In genomic region chr8:70268799-70269565, GRCm38 (mm10) we compare ENCODE assay signal across 8 mouse cellular contexts. TPM values are rescaled to one million over a fixed set of nuclear protein-coding genes. Genes with fewer than 3 reads are reported as not detected.
DNase-seq lines count a peak whose midpoint lies in the region; ATAC-seq and TF ChIP-seq lines count a peak whose summit lies in the region.

No protein-coding gene starts in this region.

- peak; percentile 57 for TF ChIP-seq CTCF in kidney, postnatal 0 days (IDR thresholded peaks at IDR 0.05; ENCODE audit: low read depth)

- no peaks in the 10 kb centered on the region for H3K9me3 ChIP-seq in neural tube, embryonic 13.5 days
- H3K9me3 ChIP-seq in kidney, postnatal 0 days (replicated peaks; ENCODE audit: low read length) = no peaks in the 10 kb centered on the region

- DNase-seq in frontal cortex, postnatal 10 days (ENCODE audit: low spot score in 2 of 2) = no peak
- no peak for DNase-seq in neural tube, embryonic 10.5 days (ENCODE audit: extremely low spot score, low spot score)
- DNase-seq in kidney, postnatal 0 days (ENCODE audit: low spot score) = peak; percentile 47
- DNase-seq in lung, postnatal 14 days = peak; percentile 66
- peak; percentile 51 for DNase-seq in thymus, postnatal 14 days
- no peak for DNase-seq in urinary bladder, postnatal 25 days (ENCODE audit: low spot score)

- 0 out of 2 replicates have a peak overlapping the region, but pooled peaks have one; percentile 28 for H3K27ac ChIP-seq in neural tube, embryonic 13.5 days (replicated peaks)
- H3K27ac ChIP-seq in kidney, postnatal 0 days = no peak overlapping the region

- H3K4me2 ChIP-seq in neural tube, embryonic 13.5 days = no peak overlapping the region
- no peak overlapping the region for H3K4me2 ChIP-seq in kidney, postnatal 0 days (ENCODE audit: low read length)

- peaks cover 28% of the 10 kb centered on the region for H3K36me3 ChIP-seq in neural tube, embryonic 13.5 days
- H3K36me3 ChIP-seq in kidney, postnatal 0 days (ENCODE audit: insufficient read depth, low read length) = peaks cover 8% of the 10 kb centered on the region; the same call in 1 of the 2 replicates

- no peaks in the 10 kb centered on the region for H3K4me1 ChIP-seq in neural tube, embryonic 13.5 days (replicated peaks)
- no peaks in the 10 kb centered on the region for H3K4me1 ChIP-seq in kidney, postnatal 0 days (replicated peaks; ENCODE audit: insufficient read depth, low read length)

- WGBS in neural tube, embryonic 13.5 days = 60% methylated on average over 11 of the region's 11 CpGs
- 47% methylated on average over 11 of the region's 11 CpGs for WGBS in kidney, postnatal 0 days

- peak; percentile 73 for ATAC-seq in frontal cortex, adult (ENCODE audit: low TSS enrichment)
- ATAC-seq in neural tube, embryonic 13.5 days (ENCODE audit: low read depth) = no peak
- no peak for ATAC-seq in kidney, postnatal 0 days (replicated peaks; ENCODE audit: low FRiP score, low read depth)

- no peaks in the 10 kb centered on the region for H3K27me3 ChIP-seq in neural tube, embryonic 13.5 days
- no peaks in the 10 kb centered on the region for H3K27me3 ChIP-seq in kidney, postnatal 0 days (ENCODE audit: insufficient read depth, low read length)

- H3K9ac ChIP-seq in neural tube, embryonic 13.5 days = no peak overlapping the region
- H3K9ac ChIP-seq in kidney, postnatal 0 days (ENCODE audit: low read depth, low read length) = no peak overlapping the region

- no peak overlapping the region for H3K4me3 ChIP-seq in neural tube, embryonic 13.5 days
- no peak overlapping the region for H3K4me3 ChIP-seq in kidney, postnatal 0 days (replicated peaks; ENCODE audit: low read depth, low read length)

RNA-seq across cellular contexts. Expression of gene Homer3, which starts 13.6 kb away (rescaled TPM):
- 49.6 and 52.1 TPM in 2 replicates for polyA plus RNA-seq in neural tube, embryonic 13.5 days (2015; fragmentation: Nextera tagmentation; extraction: Ambion mirVana)
- 48.9 and 50.0 TPM in 2 replicates for polyA plus RNA-seq in kidney, postnatal 0 days (2015; fragmentation: Nextera tagmentation; extraction: Ambion mirVana)

RNA-seq across cellular contexts. Expression of gene Ddx49, which starts 33.3 kb away (rescaled TPM):
- 41.9 and 51.9 TPM in 2 replicates for polyA plus RNA-seq in neural tube, embryonic 13.5 days (2015; fragmentation: Nextera tagmentation; extraction: Ambion mirVana)
- polyA plus RNA-seq in kidney, postnatal 0 days (2015; fragmentation: Nextera tagmentation; extraction: Ambion mirVana) = 41.0 and 43.0 TPM in 2 replicates

RNA-seq across cellular contexts. Expression of gene Cope, which starts 33.3 kb away (rescaled TPM):
- 271 and 278 TPM in 2 replicates for polyA plus RNA-seq in neural tube, embryonic 13.5 days (2015; fragmentation: Nextera tagmentation; extraction: Ambion mirVana)
- polyA plus RNA-seq in kidney, postnatal 0 days (2015; fragmentation: Nextera tagmentation; extraction: Ambion mirVana) = 309 and 334 TPM in 2 replicates

RNA-seq across cellular contexts. Expression of gene Armc6, which starts 34.7 kb away (rescaled TPM):
- 81.9 and 85.7 TPM in 2 replicates for polyA plus RNA-seq in neural tube, embryonic 13.5 days (2015; fragmentation: Nextera tagmentation; extraction: Ambion mirVana)
- 14.1 and 16.7 TPM in 2 replicates for polyA plus RNA-seq in kidney, postnatal 0 days (2015; fragmentation: Nextera tagmentation; extraction: Ambion mirVana)

RNA-seq across cellular contexts. Expression of gene Sugp2, which starts 35.0 kb away (rescaled TPM):
- 64.8 and 72.5 TPM in 2 replicates for polyA plus RNA-seq in neural tube, embryonic 13.5 days (2015; fragmentation: Nextera tagmentation; extraction: Ambion mirVana)
- polyA plus RNA-seq in kidney, postnatal 0 days (2015; fragmentation: Nextera tagmentation; extraction: Ambion mirVana) = 14.0 and 17.1 TPM in 2 replicates

Comparison
In these comparisons a context has a peak if more than half of its experiments do, and no peak if none do; other contexts are left out.
1. DNase-seq: peak in kidney, postnatal 0 days (single experiment), lung, postnatal 14 days (single experiment) and thymus, postnatal 14 days (single experiment); none in frontal cortex, postnatal 10 days (0 of 2), neural tube, embryonic 10.5 days (single experiment) and urinary bladder, postnatal 25 days (single experiment).